Mouse (Mus musculus) urinary bladder, postnatal 10 days (tissue): ENCODE measurements around the gene Rap1gap2.
A peak's percentile ranks its signal among the peaks of the same experiment; 100 is the strongest.

ENCODE experiments used
- DNase-seq: peaks from one replicate; pipeline ENCODE4 v3.0.0; 2022; ENCODE audit warnings: low spot score

The Rap1gap2 gene

DNA sequence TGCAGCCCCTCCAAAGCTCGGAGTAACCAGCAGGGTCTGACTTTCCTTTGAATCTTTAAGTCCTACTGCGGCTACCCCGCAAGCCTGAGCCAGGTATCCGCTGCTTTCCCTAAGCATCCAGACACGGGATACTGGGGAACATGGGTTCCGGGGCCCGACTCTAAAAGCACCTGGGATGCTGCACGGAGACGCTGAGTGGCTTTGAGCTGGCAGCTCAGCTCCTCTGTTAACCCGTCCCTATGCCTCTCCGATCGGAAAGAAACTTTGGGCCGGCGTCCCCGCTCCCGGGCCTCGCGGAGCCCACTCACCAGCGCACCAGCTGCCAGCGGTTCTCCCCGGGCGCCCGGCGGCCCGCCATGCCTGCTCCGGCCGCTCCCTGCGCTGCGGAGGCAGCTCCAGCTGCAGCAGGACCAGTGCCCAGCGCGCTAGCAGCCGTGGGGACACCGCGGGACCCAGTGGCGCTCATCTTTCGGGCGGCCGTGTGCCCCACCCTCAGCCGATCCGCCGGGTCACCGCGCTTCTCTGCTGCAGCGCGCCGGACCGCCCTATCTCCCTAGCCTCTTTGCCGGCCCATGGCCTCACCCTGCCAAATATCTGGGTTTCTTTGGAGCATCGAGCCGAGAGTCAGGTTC is at the start of gene Rap1gap2:
Gene Rap1gap2, minus strand, starts transcription at position 371 of the 632 bp plus-strand sequence.
- no peak for DNase-seq

GRCm38 (mm10) chr11:74660336-74660735 is 49.6 kb upstream of the Rap1gap2 start:
- DNase-seq: no peak

DNA sequence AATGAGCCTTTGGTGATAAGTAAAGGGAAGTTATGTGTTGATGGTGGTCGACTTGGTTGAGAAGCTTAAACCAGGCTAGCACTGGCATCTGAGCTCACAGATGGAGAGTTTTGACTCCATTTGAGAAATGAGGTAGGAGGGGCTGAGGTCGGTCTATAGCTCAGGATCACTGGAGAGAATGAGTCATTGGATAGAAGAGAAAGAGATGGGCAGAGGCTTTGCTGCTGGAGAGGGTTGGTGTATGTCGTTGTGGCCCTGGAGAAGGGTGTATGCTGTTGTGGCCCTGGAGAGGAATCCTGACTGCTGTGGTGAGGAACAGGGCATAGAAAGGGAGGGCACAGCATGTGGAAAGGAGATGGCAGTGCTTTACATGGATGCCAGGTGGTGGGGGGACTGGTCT is 45.2 kb upstream of the Rap1gap2 start:
- DNase-seq: no peak

DNA sequence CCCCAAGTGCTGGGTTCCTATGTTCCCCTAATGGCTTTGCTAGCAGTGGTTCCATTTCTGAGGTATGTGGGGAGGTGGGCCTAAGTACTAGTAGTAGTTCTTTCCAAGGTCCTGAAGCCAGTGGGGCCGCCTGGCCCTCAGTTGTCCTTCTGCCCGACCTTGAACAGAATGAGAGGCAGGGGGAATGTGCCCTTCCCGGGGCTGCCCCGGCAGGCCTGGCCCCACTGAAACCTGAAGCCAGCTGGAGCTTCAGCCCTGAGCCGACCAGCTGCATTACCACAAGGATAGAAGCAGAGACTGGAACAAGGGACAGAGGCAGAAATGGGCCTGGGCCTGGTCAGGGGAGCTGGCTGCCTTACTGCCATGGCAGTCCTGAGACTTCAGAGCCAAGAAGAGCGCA is 42.7 kb upstream of the Rap1gap2 start:
- DNase-seq: no peak

- DNase-seq: no peak
These were observed 42.1 kb upstream of the Rap1gap2 start for GRCm38 (mm10) chr11:74652791-74653191.

DNA sequence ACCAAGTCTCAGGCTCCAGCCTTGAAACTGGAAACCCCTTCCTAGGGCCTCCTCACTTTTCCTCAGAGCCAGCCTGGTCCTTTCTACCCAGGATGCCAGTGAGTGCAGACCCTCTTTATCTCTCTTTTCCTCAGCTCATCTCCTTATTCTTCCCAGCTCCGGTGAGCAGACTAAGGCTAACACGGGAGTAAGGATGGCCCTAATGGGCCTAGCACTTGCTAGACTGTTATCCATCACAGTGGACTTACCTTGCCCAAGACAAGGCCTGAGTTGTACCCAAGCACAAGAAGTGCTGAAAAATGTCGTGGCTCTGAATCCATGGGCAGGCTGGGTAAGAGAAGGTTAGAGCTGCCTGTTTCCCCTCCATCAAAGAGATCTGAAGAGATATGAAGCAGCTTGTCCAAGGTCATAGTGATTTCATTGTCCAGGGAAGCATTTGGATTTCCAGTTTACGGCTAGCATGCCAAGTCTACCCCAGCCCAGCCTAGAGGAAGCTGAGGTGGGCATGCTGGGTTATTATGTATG is 39.9 kb upstream of the Rap1gap2 start:
- no peak for DNase-seq

GRCm38 (mm10) chr11:74649647-74650551 is 39.2 kb upstream of the Rap1gap2 start:
- no peak for DNase-seq

GRCm38 (mm10) chr11:74649095-74649646 is 38.5 kb upstream of the Rap1gap2 start, which contains the start of gene Cluh:
Gene Cluh (plus strand): TSS chr11:74649495.
- DNase-seq: peak; percentile 93

- DNase-seq: no peak
These were observed 38.0 kb upstream of the Rap1gap2 start for GRCm38 (mm10) chr11:74648676-74649075.

DNA sequence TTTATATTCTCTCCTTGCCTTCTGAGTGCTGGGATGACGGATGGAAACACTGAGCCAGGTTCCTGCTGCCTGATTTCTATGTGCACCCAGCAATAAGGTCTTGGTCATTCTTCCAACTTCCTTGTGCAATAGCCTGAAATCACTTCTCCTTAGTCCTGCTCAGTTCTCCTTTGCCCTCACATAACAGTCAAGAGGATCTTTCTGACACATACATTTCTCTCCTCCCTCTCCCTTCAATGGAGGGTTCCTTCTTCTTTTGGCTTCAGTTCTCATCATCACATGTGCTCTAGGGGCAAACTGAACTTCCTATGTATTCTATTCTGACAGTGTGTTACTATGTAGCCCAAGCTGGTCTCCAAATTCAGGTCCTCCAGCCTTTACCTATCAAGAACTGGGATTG is 37.3 kb upstream of the Rap1gap2 start:
- DNase-seq: no peak

- no peak for DNase-seq
These were observed 28.9 kb upstream of the Rap1gap2 start for GRCm38 (mm10) chr11:74639628-74640027.

DNA sequence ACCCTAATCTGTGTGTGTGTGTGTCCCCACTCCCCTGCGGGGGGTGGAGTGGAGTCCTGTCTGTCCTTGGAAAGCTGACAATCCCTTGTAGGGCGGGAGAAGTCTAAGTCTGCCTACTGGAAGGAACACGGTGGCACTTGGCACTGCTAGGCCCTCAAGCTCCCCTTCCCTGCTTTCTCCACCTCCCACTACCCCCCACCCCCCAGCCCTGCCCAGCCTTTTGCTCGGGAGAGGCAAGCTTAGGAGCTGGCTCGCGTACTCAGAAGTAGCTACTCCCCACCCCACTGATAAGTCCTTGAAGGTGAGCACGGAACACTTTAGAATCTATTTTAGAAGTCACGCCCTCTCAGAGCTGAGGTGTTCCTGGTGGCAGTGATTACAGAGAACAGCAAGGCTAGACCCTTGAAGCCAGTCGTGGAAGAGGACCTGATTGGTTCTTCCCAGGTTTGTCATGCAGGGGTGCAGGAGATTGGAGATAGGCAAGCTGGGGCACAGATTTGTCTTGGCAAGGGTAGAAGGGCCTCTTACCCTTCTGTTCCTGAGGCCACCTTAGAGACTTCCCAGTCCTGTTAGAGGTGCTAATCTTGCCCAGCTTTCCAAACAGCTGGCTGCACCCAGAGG is 28.2 kb upstream of the Rap1gap2 start:
- no peak for DNase-seq

- peak; percentile 36 for DNase-seq
These were observed 27.5 kb upstream of the Rap1gap2 start for GRCm38 (mm10) chr11:74637971-74638790.

GRCm38 (mm10) chr11:74637486-74637885 is 26.8 kb upstream of the Rap1gap2 start:
- DNase-seq: no peak

GRCm38 (mm10) chr11:74634490-74635275 is 24.0 kb upstream of the Rap1gap2 start:
- DNase-seq: no peak

GRCm38 (mm10) chr11:74631880-74632789 is 21.4 kb upstream of the Rap1gap2 start:
- no peak for DNase-seq

- no peak for DNase-seq
These were observed 16.8 kb upstream of the Rap1gap2 start for GRCm38 (mm10) chr11:74627481-74627880.

DNA sequence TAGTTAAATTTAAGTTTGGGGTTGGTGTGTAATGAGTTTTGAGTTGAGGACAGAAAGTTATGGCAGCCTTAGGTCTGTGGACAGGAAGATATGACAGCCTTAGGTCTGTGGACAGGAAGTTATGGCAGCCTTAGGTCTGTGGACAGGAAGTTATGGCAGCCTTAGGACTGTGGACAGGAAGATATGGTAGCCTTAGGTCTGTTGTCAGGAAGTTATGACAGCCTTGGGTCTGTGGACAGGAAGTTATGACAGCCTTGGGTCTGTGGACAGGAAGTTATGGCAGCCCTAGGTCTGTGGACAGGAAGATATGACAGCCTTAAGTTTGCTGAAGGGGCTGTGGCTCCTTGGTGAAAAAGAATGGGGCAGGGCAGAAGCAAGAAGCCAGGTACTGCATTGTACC is 14.6 kb upstream of the Rap1gap2 start:
- DNase-seq: no peak

DNA sequence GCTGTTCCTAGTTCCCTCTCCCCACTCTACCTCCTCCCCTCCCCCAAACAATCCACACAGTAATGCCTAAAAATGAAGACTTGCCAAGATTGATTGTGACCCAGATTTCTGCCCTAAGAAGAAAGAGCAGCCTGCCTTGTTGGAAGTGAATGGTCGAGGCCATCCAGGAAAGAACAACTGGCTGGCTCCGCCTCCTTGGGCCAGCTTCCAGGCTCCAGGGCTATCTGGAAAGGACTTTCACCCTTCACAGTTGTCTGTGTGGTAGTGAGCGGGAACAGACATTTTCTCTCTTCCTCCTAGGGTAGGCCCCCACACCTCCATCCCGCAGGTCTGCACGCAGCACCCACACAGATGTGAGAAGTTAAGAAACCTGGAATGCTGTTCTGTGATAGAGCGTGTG is 13.0 kb upstream of the Rap1gap2 start:
- DNase-seq: no peak
